Mouse (Mus musculus): ENCODE measurements around the gene Olfr548-ps1. TPM values are rescaled to one million over a fixed set of nuclear protein-coding genes. Genes with fewer than 3 reads are reported as not detected.

Olfr548-ps1 gene
- polyA plus RNA-seq, 3 experiments from 2014 or later = not detected

DNA sequence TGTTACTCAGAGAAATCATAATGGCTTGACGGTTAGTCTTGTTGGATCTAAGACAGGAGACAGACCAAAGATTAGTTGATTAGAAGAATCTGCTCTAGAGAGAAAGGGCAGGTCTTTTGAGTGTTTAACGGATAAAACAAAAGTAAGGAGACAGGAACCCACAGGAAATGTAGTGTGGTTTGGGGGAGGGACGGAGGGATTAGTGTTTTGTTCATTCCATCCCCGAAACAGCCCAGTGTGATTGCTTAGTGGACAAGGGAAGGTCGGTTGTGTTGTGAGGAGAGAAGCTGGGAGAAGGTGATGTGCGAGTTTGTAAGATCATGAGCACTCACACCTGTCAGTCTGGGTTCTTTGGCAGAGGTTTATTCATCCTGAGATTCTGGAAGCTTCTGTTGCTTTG, 35.3 kb downstream of the Olfr548-ps1 start:
- ATAC-seq = no peak

DNA sequence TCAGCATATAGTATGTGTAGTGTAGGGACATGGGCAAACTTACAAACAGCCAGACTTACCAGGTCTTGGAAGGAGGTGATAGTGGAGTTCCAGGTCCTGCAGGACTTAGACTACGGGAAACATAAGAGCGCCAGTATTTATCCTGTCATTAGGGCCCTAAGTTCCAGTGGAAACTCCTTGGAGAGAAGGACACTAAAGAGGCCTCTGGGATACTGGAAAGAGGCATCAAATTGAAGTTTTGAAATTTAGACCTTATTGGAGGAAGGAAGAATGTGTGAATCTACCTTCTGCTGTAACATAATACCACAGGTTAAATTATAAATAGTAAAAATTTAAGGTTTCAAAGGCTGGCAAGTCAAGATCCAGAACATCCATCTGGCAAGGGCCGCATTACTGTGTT, 51.1 kb downstream of the Olfr548-ps1 start, which contains the start of gene Olfr551:
Gene Olfr551, minus strand, starts transcription at position 101 of the 400 bp plus-strand sequence.
- ATAC-seq = no peak

Other genes starting within 250 kb of the Olfr548-ps1 start
- 100 to 1,000 TPM in 1 of 3 experiments, 10 to 100 TPM in 2; 45.4 to 216 (median 61.4) TPM for gene Rrm1, start 99.2 kb upstream of the Olfr548-ps1 start, polyA plus RNA-seq (2017; shearing (Covaris generic))
- gene Olfr543, start 59.2 kb upstream of the Olfr548-ps1 start, polyA plus RNA-seq (2017; shearing (Covaris generic)) = under 1 TPM in 1 of 3 experiments, not detected in 2; 0.41 TPM
- not detected for gene Olfr544, start 52.6 kb upstream of the Olfr548-ps1 start, polyA plus RNA-seq (2017; shearing (Covaris generic))
- not detected for gene Olfr545, start 41.3 kb upstream of the Olfr548-ps1 start, polyA plus RNA-seq (2017; shearing (Covaris generic))
- not detected for gene Olfr547, start 6.1 kb upstream of the Olfr548-ps1 start, polyA plus RNA-seq (2017; shearing (Covaris generic))
- gene Olfr549, start 9.0 kb downstream of the Olfr548-ps1 start, polyA plus RNA-seq (2017; shearing (Covaris generic)) = not detected
- 10 to 100 TPM in 1 of 3 experiments, 1 to 10 TPM in 2; 7.8 to 10.0 (median 9.7) TPM for gene Trim21, start 24.6 kb downstream of the Olfr548-ps1 start, polyA plus RNA-seq (2017; shearing (Covaris generic))
- under 1 TPM in 1 of 3 experiments, not detected in 2; 0.15 TPM for gene Olfr550, start 30.5 kb downstream of the Olfr548-ps1 start, polyA plus RNA-seq (2017; shearing (Covaris generic))
- gene Olfr551, start 51.0 kb downstream of the Olfr548-ps1 start, polyA plus RNA-seq (2017; shearing (Covaris generic)) = under 1 TPM in 1 of 3 experiments, not detected in 2; 0.12 TPM
- not detected for gene Olfr552, start 56.9 kb downstream of the Olfr548-ps1 start, polyA plus RNA-seq (2017; shearing (Covaris generic))
- not detected for gene Olfr553, start 77.3 kb downstream of the Olfr548-ps1 start, polyA plus RNA-seq (2017; shearing (Covaris generic))
- gene Olfr554, start 97.5 kb downstream of the Olfr548-ps1 start, polyA plus RNA-seq (2017; shearing (Covaris generic)) = not detected
- gene Olfr555, start 117.9 kb downstream of the Olfr548-ps1 start, polyA plus RNA-seq (2017; shearing (Covaris generic)) = not detected
- gene Olfr556, start 124.0 kb downstream of the Olfr548-ps1 start, polyA plus RNA-seq (2017; shearing (Covaris generic)) = under 1 TPM in 1 of 3 experiments, not detected in 2; 0.15 TPM
- 10 to 100 TPM in 2 of 3 experiments, 1 to 10 TPM in 1; 7.5 to 16.1 (median 15.7) TPM for gene Trim68, start 146.4 kb downstream of the Olfr548-ps1 start, polyA plus RNA-seq (2017; shearing (Covaris generic))
- gene Olfr557, start 155.0 kb downstream of the Olfr548-ps1 start, polyA plus RNA-seq (2017; shearing (Covaris generic)) = not detected
- gene Olfr558, start 161.3 kb downstream of the Olfr548-ps1 start, polyA plus RNA-seq (2017; shearing (Covaris generic)) = not detected
- not detected for gene Olfr33, start 178.2 kb downstream of the Olfr548-ps1 start, polyA plus RNA-seq (2017; shearing (Covaris generic))
- gene Olfr559, start 186.6 kb downstream of the Olfr548-ps1 start, polyA plus RNA-seq (2017; shearing (Covaris generic)) = not detected
- not detected for gene Olfr560, start 218.5 kb downstream of the Olfr548-ps1 start, polyA plus RNA-seq (2017; shearing (Covaris generic))
- gene Olfr78, start 218.6 kb downstream of the Olfr548-ps1 start, polyA plus RNA-seq (2017; shearing (Covaris generic)) = not detected
- not detected for gene Olfr561, start 230.3 kb downstream of the Olfr548-ps1 start, polyA plus RNA-seq (2017; shearing (Covaris generic))